Mouse (Mus musculus): Measurements from ENCODE around the gene Glod4. TPM values are rescaled to one million over a fixed set of nuclear protein-coding genes. Genes with fewer than 3 reads are reported as not detected.
"Not testable (repeated sequence)": the region's sequence is repeated elsewhere in the genome, so short reads cannot be mapped to it uniquely, and the experiment has no call there.

The Glod4 gene
- total RNA-seq, 2 experiments from 2014 or later: 85.0 to 87.2 TPM

GRCm38 (mm10) chr11:76258511-76258910 is 15.0 kb upstream of the Glod4 start:
- DNase-seq: no peak

GRCm38 (mm10) chr11:76257386-76257785 is 13.9 kb upstream of the Glod4 start:
- no peak for DNase-seq

- no peak for DNase-seq
These were observed 12.6 kb upstream of the Glod4 start for GRCm38 (mm10) chr11:76256129-76256528.

GRCm38 (mm10) chr11:76255431-76256001 is 12.0 kb upstream of the Glod4 start:
- DNase-seq: peak in 1 of 2 experiments; percentile 52

- DNase-seq: no peak
These were observed 10.4 kb upstream of the Glod4 start for GRCm38 (mm10) chr11:76253918-76254264.

- DNase-seq: peak; percentile 90
These were observed 9.8 kb upstream of the Glod4 start for GRCm38 (mm10) chr11:76253145-76253917.

GRCm38 (mm10) chr11:76252036-76252435 is 8.5 kb upstream of the Glod4 start:
- no peak for DNase-seq

GRCm38 (mm10) chr11:76247239-76247638 is 3.7 kb upstream of the Glod4 start:
- DNase-seq: no peak

- no peak for DNase-seq
These were observed 2.9 kb upstream of the Glod4 start for GRCm38 (mm10) chr11:76246439-76246838.

GRCm38 (mm10) chr11:76243811-76244546 is 454 bp upstream of the Glod4 start:
- DNase-seq: no peak

GRCm38 (mm10) chr11:76239750-76240149 is 3.8 kb downstream of the Glod4 start:
- DNase-seq: no peak

- no peak for DNase-seq
These were observed 7.4 kb downstream of the Glod4 start for GRCm38 (mm10) chr11:76236136-76236535.

- no peak for DNase-seq
These were observed 18.5 kb downstream of the Glod4 start for GRCm38 (mm10) chr11:76225051-76225450.

- DNase-seq: no peak
These were observed 18.9 kb downstream of the Glod4 start for GRCm38 (mm10) chr11:76224631-76225030.

- peak; percentile 98 to 99 for DNase-seq
These were observed 26.1 kb downstream of the Glod4 start, which contains the start of the genes Dbil5 and Gemin4 for GRCm38 (mm10) chr11:76217390-76217800. TSS of gene Dbil5 (plus strand) at chr11:76217608. TSS of gene Gemin4 (minus strand) at chr11:76217664.

GRCm38 (mm10) chr11:76216681-76217389 is 26.7 kb downstream of the Glod4 start:
- DNase-seq: peak; percentile 23 to 45

- DNase-seq: no peak
These were observed 27.4 kb downstream of the Glod4 start for GRCm38 (mm10) chr11:76216049-76216540.

GRCm38 (mm10) chr11:76215011-76215410 is 28.5 kb downstream of the Glod4 start:
- no peak for DNase-seq

- DNase-seq: no peak
These were observed 29.7 kb downstream of the Glod4 start for GRCm38 (mm10) chr11:76213841-76214240.

GRCm38 (mm10) chr11:76211595-76211994 is 31.9 kb downstream of the Glod4 start:
- not testable (repeated sequence) for DNase-seq

- DNase-seq: no peak
These were observed 33.1 kb downstream of the Glod4 start for GRCm38 (mm10) chr11:76210228-76210985.

All from adrenal gland, postnatal 36 days (tissue).